Mouse (Mus musculus) limb, embryonic 10.5 days (tissue): ENCODE measurements at regions not wholly inside any gene's neighbourhood (a gene's known extent, or its start where the extent isn't known, plus 50 kb on each side); places are given as distances from the start of the nearest gene placed in this dataset.
A peak's percentile ranks its signal among the peaks of the same experiment; 100 is the strongest.
"Not testable (repeated sequence)": the region's sequence is repeated elsewhere in the genome, so short reads cannot be mapped to it uniquely, and the experiment has no call there.

Experiments
- DNase-seq: peaks from one replicate; pipeline ENCODE4 v3.0.0-alpha.2; 2017; ENCODE audit warnings: low spot score
- H3K27ac ChIP-seq: fragments of 300-500 bp; sonication (generic); 2 replicates; pipeline ENCODE4 v1.5.1; 2016; ENCODE audit warnings: mild to moderate bottlenecking
- H3K27me3 ChIP-seq: fragments of 300-500 bp; sonication (generic); 2 replicates; pipeline ENCODE4 v1.6.1; 2016; ENCODE audit warnings: low read depth, mild to moderate bottlenecking; ENCODE audit not compliant: poor library complexity, severe bottlenecking
- H3K36me3 ChIP-seq: fragments of 300-500 bp; sonication (generic); 2 replicates; pipeline ENCODE4 v1.6.1; 2016; ENCODE audit warnings: mild to moderate bottlenecking, moderate library complexity
- H3K4me1 ChIP-seq: fragments of 300-500 bp; sonication (generic); 2 replicates; pipeline ENCODE4 v1.6.1; 2016
- H3K4me3 ChIP-seq: fragments of 300-500 bp; sonication (generic); 2 replicates; pipeline ENCODE4 v1.5.1; 2016; ENCODE audit warnings: mild to moderate bottlenecking, moderate library complexity
- H3K9me3 ChIP-seq: fragments of 300-500 bp; sonication (generic); replicated peaks from 2 replicates; pipeline ENCODE4 v1.6.1; 2016; ENCODE audit warnings: mild to moderate bottlenecking
- WGBS: fragments of 180-500 bp; shearing (Covaris S2); methylation state at CpG from one replicate; pipeline ENCODE4 v1.1.7; 2016; 5-methylcytosine and 5-hydroxymethylcytosine counted together

- WGBS: 52% methylated on average over 6 of the region's 6 CpGs
- H3K27ac ChIP-seq: peak overlapping the region; percentile 55; the same call in 1 of the 2 replicates
- peaks cover 30% of the 10 kb centered on the region for H3K27me3 ChIP-seq
- DNase-seq: peak; percentile 59
- H3K9me3 ChIP-seq: no peaks in the 10 kb centered on the region
- H3K36me3 ChIP-seq: no peaks in the 10 kb centered on the region
- H3K4me3 ChIP-seq: no peak overlapping the region
- H3K4me1 ChIP-seq: peaks cover 17% of the 10 kb centered on the region
Observed at GRCm38 (mm10) chr8:89507639-89508038, 463.7 kb upstream of the Sall1 start.

GRCm38 (mm10) chr8:89503545-89504234, 459.7 kb upstream of the Sall1 start:
- H3K4me1 ChIP-seq: peaks cover 48% of the 10 kb centered on the region
- peaks cover 41% of the 10 kb centered on the region for H3K27me3 ChIP-seq
- H3K27ac ChIP-seq: no peak overlapping the region
- DNase-seq: no peak
- WGBS: 89% methylated on average over 4 of the region's 4 CpGs
- no peaks in the 10 kb centered on the region for H3K9me3 ChIP-seq
- no peaks in the 10 kb centered on the region for H3K36me3 ChIP-seq
- H3K4me3 ChIP-seq: no peak overlapping the region

GRCm38 (mm10) chr8:89503030-89503429, 459.1 kb upstream of the Sall1 start:
- Histone ChIP-seq H3K36me3 (no peaks in the 10 kb centered on the region), H3K9me3 (no peaks in the 10 kb centered on the region), H3K27ac (no peak overlapping the region), H3K4me1 (peaks cover 53% of the 10 kb centered on the region), H3K27me3 (peaks cover 41% of the 10 kb centered on the region), H3K4me3 (no peak overlapping the region)
- WGBS: 90% methylated on average over 6 of the region's 6 CpGs
- DNase-seq: no peak

DNA sequence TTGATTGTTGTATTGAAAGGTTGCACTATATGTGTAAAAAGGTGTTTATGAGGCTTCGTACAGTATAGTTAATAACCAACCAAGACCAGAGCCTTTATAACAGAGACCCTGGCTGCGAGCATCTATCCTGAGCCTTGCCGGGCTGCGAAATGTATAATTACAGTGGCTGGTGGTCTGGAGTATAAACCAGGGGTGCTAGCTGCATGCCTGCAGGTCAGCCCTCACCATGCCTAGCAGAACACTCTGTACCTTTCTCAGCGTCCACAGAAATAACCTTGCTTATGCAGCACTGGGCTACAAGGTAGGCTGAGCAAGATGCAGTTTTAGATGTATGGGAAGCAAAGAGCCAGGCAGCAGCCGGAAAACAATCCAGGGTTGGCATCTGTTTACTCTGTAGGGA, 457.8 kb upstream of the Sall1 start:
- Histone ChIP-seq H3K4me1 (peaks cover 53% of the 10 kb centered on the region), H3K4me3 (no peak overlapping the region), H3K9me3 (no peaks in the 10 kb centered on the region), H3K27ac (peak overlapping the region; percentile 53; the same call in 1 of the 2 replicates), H3K36me3 (no peaks in the 10 kb centered on the region), H3K27me3 (peaks cover 45% of the 10 kb centered on the region)
- no peak for DNase-seq
- 79% methylated on average over 6 of the region's 6 CpGs for WGBS

DNA sequence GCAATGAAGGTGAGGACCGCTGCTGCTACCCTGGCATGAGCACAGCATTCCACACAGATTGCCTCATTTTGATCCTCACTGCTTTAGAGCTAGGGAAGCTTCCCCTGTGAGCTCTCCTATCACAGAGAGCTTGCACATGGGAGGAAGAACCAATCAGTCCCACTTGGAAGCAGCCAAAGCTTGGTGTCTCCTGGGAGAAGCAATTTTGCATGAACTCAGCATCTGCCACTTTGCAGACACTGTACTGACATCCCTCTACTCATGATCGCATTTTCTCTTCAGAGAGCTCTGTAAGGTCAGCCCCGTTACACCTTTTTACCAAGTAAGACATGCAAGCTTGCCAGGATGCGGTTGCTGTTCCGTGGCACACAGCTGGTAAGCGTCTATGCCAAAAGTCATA, 455.9 kb upstream of the Sall1 start:
- no peak for DNase-seq
- Histone ChIP-seq H3K4me1 (peaks cover 51% of the 10 kb centered on the region), H3K36me3 (no peaks in the 10 kb centered on the region), H3K4me3 (no peak overlapping the region), H3K27me3 (peaks cover 51% of the 10 kb centered on the region), H3K9me3 (no peaks in the 10 kb centered on the region), H3K27ac (peak overlapping the region; percentile 78)
- WGBS: 83% methylated on average over 6 of the region's 6 CpGs

DNA sequence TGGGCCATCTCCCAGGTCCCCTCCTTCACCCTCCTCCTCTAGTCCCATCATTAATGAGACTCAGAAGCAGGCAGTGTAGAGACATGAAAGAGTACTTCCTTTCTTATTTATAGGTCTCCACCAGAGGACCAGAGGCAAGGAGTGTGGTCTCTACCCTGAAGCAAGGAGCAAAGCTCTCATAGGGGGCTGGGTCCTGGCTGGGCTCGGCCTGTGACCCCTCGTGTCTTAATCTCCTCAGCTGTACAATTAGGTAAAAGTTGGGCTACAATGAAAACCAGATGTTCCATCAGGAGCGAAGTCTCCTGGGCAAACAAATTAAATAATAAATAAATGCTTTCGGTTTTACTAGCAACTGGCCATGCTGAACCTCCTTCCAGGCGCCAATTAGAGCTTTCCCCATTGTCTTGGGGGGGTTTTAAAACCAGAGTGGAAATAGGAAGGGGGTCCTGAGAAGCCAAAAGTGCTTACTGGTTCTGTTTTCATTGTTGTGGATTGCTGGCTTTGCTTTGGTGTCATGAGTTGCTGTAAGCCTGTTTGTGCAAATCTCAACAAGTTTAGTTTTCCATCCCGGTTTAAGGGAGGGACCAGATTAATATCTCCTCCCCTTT, 454.2 kb upstream of the Sall1 start:
- Histone ChIP-seq H3K4me1 (peaks cover 51% of the 10 kb centered on the region), H3K27ac (peak overlapping the region; percentile 78), H3K36me3 (no peaks in the 10 kb centered on the region), H3K27me3 (peaks cover 53% of the 10 kb centered on the region), H3K4me3 (no peak overlapping the region), H3K9me3 (no peaks in the 10 kb centered on the region)
- DNase-seq: peak; percentile 72
- 16% methylated on average over 6 of the region's 6 CpGs for WGBS

GRCm38 (mm10) chr8:89492336-89492735, 448.4 kb upstream of the Sall1 start:
- Histone ChIP-seq H3K4me3 (no peak overlapping the region), H3K27ac (peak overlapping the region; percentile 36), H3K4me1 (peaks cover 18% of the 10 kb centered on the region), H3K9me3 (no peaks in the 10 kb centered on the region), H3K36me3 (no peaks in the 10 kb centered on the region), H3K27me3 (peaks cover 27% of the 10 kb centered on the region; the same call in 1 of the 2 replicates)
- no peak for DNase-seq

DNA sequence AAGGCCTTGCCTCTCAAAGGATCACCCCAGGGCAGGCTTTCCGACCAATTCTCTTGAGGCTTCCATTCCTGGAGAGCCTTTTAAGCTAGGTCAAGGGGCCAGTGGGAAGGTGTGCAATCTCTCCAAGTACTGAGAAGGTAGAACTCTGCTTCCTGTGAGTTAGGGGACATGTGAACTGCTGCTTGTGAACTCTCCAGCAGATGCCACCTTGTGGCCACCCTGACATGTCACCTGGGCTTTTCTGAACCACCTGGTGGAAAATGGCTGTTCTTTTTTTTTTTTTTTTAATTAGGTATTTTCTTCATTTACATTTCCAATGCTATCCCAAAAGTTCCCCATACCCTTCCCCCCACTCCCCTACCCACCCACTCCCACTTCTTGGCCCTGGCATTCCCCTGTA, 438.5 kb upstream of the Sall1 start:
- not testable (repeated sequence) for H3K27ac ChIP-seq, DNase-seq, H3K9me3 ChIP-seq, H3K4me1 ChIP-seq, H3K36me3 ChIP-seq, H3K27me3 ChIP-seq, H3K4me3 ChIP-seq
- WGBS: 71% methylated on average over 1 of the region's 1 CpGs

GRCm38 (mm10) chr8:89476930-89477329, 433.0 kb upstream of the Sall1 start:
- no peak for DNase-seq
- Histone ChIP-seq H3K9me3 (no peaks in the 10 kb centered on the region), H3K4me1 (no peaks in the 10 kb centered on the region), H3K27me3 (peaks cover 18% of the 10 kb centered on the region; the same call in 1 of the 2 replicates), H3K36me3 (no peaks in the 10 kb centered on the region), H3K27ac (no peak overlapping the region), H3K4me3 (no peak overlapping the region)
- 68% methylated on average over 4 of the region's 4 CpGs for WGBS

DNA sequence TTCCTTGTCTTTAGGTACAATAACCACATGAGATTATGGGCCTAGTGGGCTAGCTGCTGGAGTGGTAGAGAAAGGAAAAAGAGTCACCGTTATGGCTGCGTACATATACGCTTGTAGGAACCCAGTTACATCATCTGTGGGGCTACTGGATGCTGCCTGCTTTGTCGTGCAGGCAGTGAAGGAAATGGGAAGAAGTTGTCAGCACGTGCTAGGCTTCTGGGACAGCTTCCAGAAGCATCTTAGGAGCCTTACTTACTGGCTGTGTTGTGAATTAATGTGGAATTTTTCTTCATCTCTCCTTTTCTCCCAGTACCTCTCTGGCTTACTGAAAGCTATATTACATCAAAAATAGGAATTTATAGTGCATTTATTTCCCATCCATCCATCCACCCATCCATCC, 427.2 kb upstream of the Sall1 start:
- Histone ChIP-seq H3K4me3 (no peak overlapping the region), H3K36me3 (no peaks in the 10 kb centered on the region), H3K9me3 (no peaks in the 10 kb centered on the region), H3K4me1 (no peaks in the 10 kb centered on the region), H3K27ac (no peak overlapping the region), H3K27me3 (0 out of 2 replicates have a peak, but pooled peaks cover 11% of the 10 kb centered on the region)
- no peak for DNase-seq
- WGBS: 93% methylated on average over 5 of the region's 5 CpGs

- Histone ChIP-seq H3K27ac (peak overlapping the region; percentile 50; the same call in 1 of the 2 replicates), H3K36me3 (no peaks in the 10 kb centered on the region), H3K4me3 (no peak overlapping the region), H3K27me3 (0 out of 2 replicates have a peak, but pooled peaks cover 8% of the 10 kb centered on the region), H3K9me3 (no peaks in the 10 kb centered on the region), H3K4me1 (no peaks in the 10 kb centered on the region)
- DNase-seq: no peak
- 90% methylated on average over 5 of the region's 5 CpGs for WGBS
Observed at GRCm38 (mm10) chr8:89468782-89469220, 424.8 kb upstream of the Sall1 start.

DNA sequence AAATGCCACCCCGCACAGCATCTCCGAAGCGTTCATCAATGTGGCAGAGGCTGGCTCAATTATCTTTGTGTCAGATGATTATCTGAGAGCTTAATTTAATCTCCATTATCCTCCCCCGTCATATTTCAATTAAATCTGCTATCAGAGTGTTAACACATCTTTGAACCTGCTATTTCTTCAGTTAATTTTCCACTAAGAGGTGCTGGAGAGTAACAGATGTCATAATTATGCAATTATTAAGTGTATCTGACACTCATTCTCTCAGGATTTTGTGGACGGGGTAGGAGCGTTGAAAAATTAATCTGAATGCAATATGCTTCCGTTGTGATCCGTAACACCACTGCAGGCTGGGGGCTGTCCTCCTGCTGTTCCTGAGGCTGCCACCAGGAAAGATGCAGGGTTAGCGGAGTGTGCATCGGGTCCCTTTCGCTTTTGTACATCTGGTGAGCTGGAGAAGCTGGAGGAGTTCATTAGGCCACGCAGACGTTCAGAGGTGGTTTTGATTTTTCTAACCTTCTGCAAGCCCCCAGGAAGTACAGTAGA, 421.3 kb upstream of the Sall1 start:
- Histone ChIP-seq H3K27ac (no peak overlapping the region), H3K4me3 (no peak overlapping the region), H3K36me3 (no peaks in the 10 kb centered on the region), H3K27me3 (no peaks in the 10 kb centered on the region), H3K4me1 (peaks cover 14% of the 10 kb centered on the region), H3K9me3 (no peaks in the 10 kb centered on the region)
- no peak for DNase-seq
- 91% methylated on average over 13 of the region's 13 CpGs for WGBS

DNA sequence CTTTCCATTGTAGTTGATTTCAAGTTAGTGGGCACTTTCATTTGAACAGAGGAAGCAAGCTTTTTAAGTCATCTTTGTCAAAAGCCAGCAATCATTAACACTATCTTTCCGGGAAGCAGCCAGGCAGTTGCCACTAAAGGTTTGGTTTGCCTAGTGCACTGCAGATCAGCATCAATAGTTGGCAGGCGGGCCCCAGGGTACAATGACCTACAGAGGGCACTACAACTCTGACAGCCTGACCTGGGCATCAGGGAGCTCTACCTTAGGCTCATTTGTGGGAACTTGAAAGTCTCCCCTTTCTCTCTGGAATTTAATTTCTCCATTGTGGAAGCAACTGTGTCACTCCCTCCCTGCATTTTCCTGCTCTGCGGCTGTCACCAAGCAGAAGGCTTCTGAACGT, 412.6 kb upstream of the Sall1 start:
- WGBS: 39% methylated on average over 4 of the region's 4 CpGs
- Histone ChIP-seq H3K4me1 (peaks cover 59% of the 10 kb centered on the region), H3K27ac (no peak overlapping the region)

More for the DNA sequence above, 412.6 kb upstream of the Sall1 start:
- DNase-seq: no peak
- Histone ChIP-seq H3K36me3 (no peaks in the 10 kb centered on the region), H3K9me3 (no peaks in the 10 kb centered on the region), H3K27me3 (peaks cover 8% of the 10 kb centered on the region; the same call in 1 of the 2 replicates), H3K4me3 (no peak overlapping the region)
